Mouse (Mus musculus): ENCODE results near the gene Car6. TPM values are rescaled to one million over a fixed set of nuclear protein-coding genes. Genes with fewer than 3 reads are reported as not detected.

Gene Car6
- not detected in 2 replicates for polyA plus RNA-seq (2012; rRNA removed)

GRCm38 (mm10) chr4:150201232-150201631 lies at the start of gene Car6:
Gene Car6 (minus strand): TSS chr4:150201332.

DNA sequence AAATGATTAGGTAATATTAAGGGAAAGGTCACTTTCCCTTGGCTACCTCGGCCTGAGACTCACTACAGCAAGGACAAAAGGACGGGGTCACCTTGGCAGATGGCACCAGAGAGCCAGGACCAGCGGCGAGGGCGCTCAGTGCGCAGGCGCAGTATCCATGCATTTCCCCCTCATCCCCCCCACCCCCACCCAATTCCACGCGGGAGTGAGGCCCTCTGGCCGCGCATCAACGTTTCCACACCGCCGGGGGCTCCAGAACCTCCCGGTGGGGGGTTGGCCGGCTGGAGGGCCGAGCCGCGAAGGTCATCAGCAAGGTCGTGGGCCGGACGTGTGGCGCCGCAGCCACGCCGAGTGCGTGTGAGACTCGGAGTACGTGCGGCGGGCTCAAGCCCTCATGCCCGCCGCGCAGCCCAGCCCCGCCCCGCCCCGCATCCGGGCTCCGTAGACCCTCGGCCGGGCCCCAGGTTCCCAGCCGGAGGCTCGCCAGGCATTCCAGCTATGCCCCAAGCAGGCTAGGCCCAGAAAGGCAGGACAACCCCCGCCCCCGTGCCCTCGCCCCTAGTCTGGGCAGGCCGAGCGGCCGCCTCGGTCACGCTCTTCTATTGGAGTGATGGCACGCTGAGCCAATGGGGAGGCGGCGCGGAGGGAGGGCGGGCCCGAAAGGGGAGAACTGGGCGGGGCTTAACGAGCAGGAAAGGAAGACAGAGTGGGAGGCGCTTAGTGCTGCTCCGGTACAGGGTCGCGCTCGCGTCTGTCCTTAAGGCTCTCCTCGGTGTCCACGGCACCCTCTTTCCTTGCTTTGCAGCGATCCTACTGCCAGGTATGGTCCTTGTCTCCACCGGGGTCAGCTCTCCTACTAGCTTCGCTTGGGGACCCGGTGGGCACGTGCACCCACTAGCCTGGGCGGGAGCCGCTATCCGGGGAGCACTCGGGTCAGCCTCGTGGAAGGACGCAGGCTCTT lies 35.7 kb upstream of the Car6 start, which contains the start of gene Eno1:
Eno1 (plus strand) TSS at position 201 of the 961 bp plus-strand sequence.

Other genes with a start within 250 kb of the Car6 start
- 16.8 and 20.3 TPM in 2 replicates for gene Spsb1, start 246.3 kb downstream of the Car6 start, polyA plus RNA-seq (2012; rRNA removed)
- 37.2 and 37.7 TPM in 2 replicates for gene H6pd, start 192.3 kb downstream of the Car6 start, polyA plus RNA-seq (2012; rRNA removed)
- 2.0 and 2.2 TPM in 2 replicates for gene Gpr157, start 114.0 kb downstream of the Car6 start, polyA plus RNA-seq (2012; rRNA removed)
- gene Slc2a5, start 82.0 kb downstream of the Car6 start, polyA plus RNA-seq (2012; rRNA removed): 2.2 and 3.7 TPM in 2 replicates
- gene Slc2a7, start 52.4 kb downstream of the Car6 start, polyA plus RNA-seq (2012; rRNA removed): 0.34 TPM in 1 of 2 replicates, not detected in the other
- gene Eno1, start 35.4 kb upstream of the Car6 start, polyA plus RNA-seq (2012; rRNA removed): 273 and 536 TPM in 2 replicates
- gene Rere, start 80.3 kb upstream of the Car6 start, polyA plus RNA-seq (2012; rRNA removed): 34.3 and 41.8 TPM in 2 replicates